In genomic region chr7:125818301-125818712, GRCm38 (mm10) we compare ENCODE assay signal across 13 mouse cellular contexts.
DNase-seq lines count a peak whose midpoint lies in the region; ATAC-seq and TF ChIP-seq lines count a peak whose summit lies in the region.
"Had no signal": no experiment of that assay in that cellular context is flagged by ENCODE, and none has a peak within 500 bp of the region (broad histone marks: within the 10 kb centered on the region; RNA-seq: fewer than 3 reads in every experiment).

No protein-coding gene starts in this region.

- ATAC-seq in forebrain, embryonic 14.5 days: peak; percentile 44; the same call in 1 of the 2 replicates
- no peak for ATAC-seq in forebrain, postnatal 0 days
- no peak for ATAC-seq in limb, embryonic 11.5 days (ENCODE audit: insufficient number of reproducible peaks, low FRiP score, low TSS enrichment, low read depth)
- no peak for ATAC-seq in heart, embryonic 11.5 days (replicated peaks; ENCODE audit: insufficient number of reproducible peaks, low FRiP score, low TSS enrichment)
- ATAC-seq: forebrain, embryonic 13.5 days had no signal

- peaks cover 2% of the 10 kb centered on the region; the same call in 1 of the 2 replicates for H3K4me1 ChIP-seq in forebrain, embryonic 14.5 days (ENCODE audit: control insufficient read depth, insufficient read depth, low read length)
- no peaks in the 10 kb centered on the region for H3K4me1 ChIP-seq in forebrain, postnatal 0 days (ENCODE audit: insufficient read depth)
- H3K4me1 ChIP-seq in cerebellum, adult 2 months (ENCODE audit: control insufficient read depth, insufficient read depth, low read length): peaks cover 17% of the 10 kb centered on the region
- peaks cover 25% of the 10 kb centered on the region for H3K4me1 ChIP-seq in limb, embryonic 11.5 days (ENCODE audit: control insufficient read depth, insufficient read depth, low read length)
- no peaks in the 10 kb centered on the region for H3K4me1 ChIP-seq in heart, embryonic 11.5 days (ENCODE audit: control insufficient read depth, insufficient read depth, low read length)

- H3K9ac ChIP-seq in forebrain, embryonic 14.5 days (ENCODE audit: low read length): no peak overlapping the region
- H3K9ac ChIP-seq in forebrain, postnatal 0 days: no peak overlapping the region
- H3K9ac ChIP-seq in limb, embryonic 11.5 days (ENCODE audit: low read length): no peak overlapping the region
- no peak overlapping the region for H3K9ac ChIP-seq in heart, embryonic 11.5 days (ENCODE audit: low read depth, low read length)
- H3K9ac ChIP-seq: forebrain, embryonic 13.5 days; lung, embryonic 14.5 days had no signal

- no peaks in the 10 kb centered on the region for H3K9me3 ChIP-seq in forebrain, embryonic 14.5 days (replicated peaks; ENCODE audit: control insufficient read depth, low read length)
- no peaks in the 10 kb centered on the region for H3K9me3 ChIP-seq in forebrain, postnatal 0 days (ENCODE audit: low read length)
- no peaks in the 10 kb centered on the region for H3K9me3 ChIP-seq in limb, embryonic 11.5 days (ENCODE audit: control insufficient read depth, low read length)
- no peaks in the 10 kb centered on the region for H3K9me3 ChIP-seq in heart, embryonic 11.5 days (replicated peaks; ENCODE audit: control insufficient read depth, low read length)
- H3K9me3 ChIP-seq: forebrain, embryonic 13.5 days had no signal

- H3K4me3 ChIP-seq in forebrain, embryonic 14.5 days (ENCODE audit: low read depth, low read length): no peak overlapping the region
- H3K4me3 ChIP-seq in forebrain, postnatal 0 days (ENCODE audit: low read depth, low read length): no peak overlapping the region
- no peak overlapping the region for H3K4me3 ChIP-seq in cerebellum, adult 2 months (replicated peaks; ENCODE audit: insufficient read depth, low read depth, low read length)
- H3K4me3 ChIP-seq in limb, embryonic 11.5 days (ENCODE audit: low read depth, low read length): no peak overlapping the region
- H3K4me3 ChIP-seq in heart, embryonic 11.5 days (ENCODE audit: low read depth, low read length): no peak overlapping the region
- H3K4me3 ChIP-seq: forebrain, embryonic 13.5 days; left cerebral cortex, adult 2 months had no signal

- H3K4me2 ChIP-seq in forebrain, embryonic 14.5 days (ENCODE audit: low read length): no peak overlapping the region
- H3K4me2 ChIP-seq in forebrain, postnatal 0 days (ENCODE audit: low read depth): no peak overlapping the region
- no peak overlapping the region for H3K4me2 ChIP-seq in limb, embryonic 11.5 days (ENCODE audit: low read depth, severe bottlenecking)
- no peak overlapping the region for H3K4me2 ChIP-seq in heart, embryonic 11.5 days
- H3K4me2 ChIP-seq: forebrain, embryonic 13.5 days; lung, embryonic 14.5 days had no signal

- no peak overlapping the region for H3K27ac ChIP-seq in forebrain, embryonic 14.5 days (ENCODE audit: low read depth, low read length)
- H3K27ac ChIP-seq in forebrain, postnatal 0 days (ENCODE audit: low read depth, low read length): no peak overlapping the region
- H3K27ac ChIP-seq in cerebellum, adult 2 months (ENCODE audit: insufficient read depth, low read length): peak overlapping the region; percentile 29; the same call in 1 of the 2 replicates
- peak overlapping the region; percentile 57 for H3K27ac ChIP-seq in limb, embryonic 11.5 days (replicated peaks; ENCODE audit: low read depth, low read length)
- no peak overlapping the region for H3K27ac ChIP-seq in heart, embryonic 11.5 days (ENCODE audit: low read depth, low read length)
- H3K27ac ChIP-seq: forebrain, embryonic 13.5 days; left cerebral cortex, adult 2 months; stomach, postnatal 0 days had no signal

- WGBS in forebrain, embryonic 14.5 days: 26% methylated on average over 9 of the region's 9 CpGs
- 41% methylated on average over 9 of the region's 9 CpGs for WGBS in forebrain, postnatal 0 days
- 10% methylated on average over 9 of the region's 9 CpGs for WGBS in cerebellum, adult 2 months
- 37% methylated on average over 9 of the region's 9 CpGs for WGBS in limb, embryonic 11.5 days
- 83% methylated on average over 9 of the region's 9 CpGs for WGBS in heart, embryonic 11.5 days (ENCODE audit: insufficient replicate concordance)

- peak; percentile 41 for DNase-seq in forebrain, embryonic 14.5 days (ENCODE audit: low spot score)
- DNase-seq in forebrain, postnatal 0 days: no peak
- DNase-seq in cerebellum, adult 2 months: peak; percentile 79 to 94
- DNase-seq in kidney, adult 11 months: peak; percentile 80
- peak; percentile 35 for DNase-seq in limb, embryonic 11.5 days (ENCODE audit: low spot score)
- DNase-seq in left cerebral cortex, adult 18-20 months (ENCODE audit: low spot score in 2 of 2): no peak
- DNase-seq in urinary bladder, postnatal 14 days (ENCODE audit: low spot score): no peak
- DNase-seq: heart, postnatal 36 days; lung, embryonic 14.5 days had no signal

- no peaks in the 10 kb centered on the region for H3K27me3 ChIP-seq in forebrain, embryonic 14.5 days (replicated peaks; ENCODE audit: control insufficient read depth, insufficient read depth, low read length)
- H3K27me3 ChIP-seq in forebrain, postnatal 0 days (ENCODE audit: insufficient read depth, low read length): no peaks in the 10 kb centered on the region
- H3K27me3 ChIP-seq in cerebellum, adult 2 months (ENCODE audit: control insufficient read depth, insufficient read depth, low read length): no peaks in the 10 kb centered on the region
- H3K27me3 ChIP-seq in limb, embryonic 11.5 days (ENCODE audit: control insufficient read depth, insufficient read depth, low read length): no peaks in the 10 kb centered on the region
- H3K27me3 ChIP-seq in heart, embryonic 11.5 days (ENCODE audit: control insufficient read depth, insufficient read depth, low read length): no peaks in the 10 kb centered on the region
- H3K27me3 ChIP-seq: forebrain, embryonic 13.5 days had no signal

- peaks cover 13% of the 10 kb centered on the region for H3K36me3 ChIP-seq in forebrain, embryonic 14.5 days (ENCODE audit: control insufficient read depth, insufficient read depth, low read length)
- peaks cover 14% of the 10 kb centered on the region for H3K36me3 ChIP-seq in forebrain, postnatal 0 days (ENCODE audit: insufficient read depth)
- H3K36me3 ChIP-seq in limb, embryonic 11.5 days (ENCODE audit: control insufficient read depth, insufficient read depth, low read length): peaks cover 2% of the 10 kb centered on the region; the same call in 1 of the 2 replicates
- peaks cover 2% of the 10 kb centered on the region for H3K36me3 ChIP-seq in heart, embryonic 11.5 days (ENCODE audit: control insufficient read depth, insufficient read depth, low read length)

- TF ChIP-seq POLR2A in cerebellum, adult 2 months (IDR thresholded peaks at IDR 0.05; ENCODE audit: borderline replicate concordance, insufficient read depth, low read length): no peak

- no peak for TF ChIP-seq CTCF in forebrain, postnatal 0 days (IDR thresholded peaks at IDR 0.05; ENCODE audit: low read depth)
- no peak for TF ChIP-seq CTCF in cerebellum, adult 2 months (IDR thresholded peaks at IDR 0.05; ENCODE audit: borderline replicate concordance, insufficient read depth, low read depth, low read length)

Comparison
In these comparisons a context has a peak if more than half of its experiments do, and no peak if none do; other contexts are left out.
1. DNase-seq: peak in forebrain, embryonic 14.5 days (single experiment), cerebellum, adult 2 months (2 of 2), kidney, adult 11 months (single experiment) and limb, embryonic 11.5 days (single experiment); none in forebrain, postnatal 0 days (single experiment), left cerebral cortex, adult 18-20 months (0 of 2) and urinary bladder, postnatal 14 days (single experiment).
2. H3K27ac ChIP-seq: peak in cerebellum, adult 2 months (single experiment) and limb, embryonic 11.5 days (single experiment); none in forebrain, embryonic 14.5 days (single experiment), forebrain, postnatal 0 days (single experiment) and heart, embryonic 11.5 days (single experiment).